10 mouse cellular contexts compared by ENCODE assay signal in the genomic region with DNA sequence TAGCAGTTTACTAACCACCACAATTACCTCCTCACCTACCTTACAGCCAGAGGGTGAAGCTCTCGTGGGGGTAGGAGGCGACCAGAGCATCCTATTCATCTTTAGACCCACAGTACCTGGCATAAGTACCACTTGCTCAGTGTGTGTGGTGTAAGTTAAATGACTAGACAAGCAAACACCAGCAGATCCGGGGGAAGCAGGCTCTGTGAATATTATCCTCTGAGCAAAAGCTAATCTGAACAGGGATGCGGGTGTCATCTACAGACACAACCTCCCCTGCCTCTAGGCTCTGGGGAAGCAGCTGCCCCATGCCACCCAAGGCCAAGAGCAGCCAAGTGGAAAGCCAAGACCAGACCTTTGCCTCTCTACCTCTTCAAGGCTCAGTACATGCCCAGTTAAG.
DNase-seq lines count a peak whose midpoint lies in the region; ATAC-seq lines count a peak whose summit lies in the region.
"Had no signal": no experiment of that assay in that cellular context is flagged by ENCODE, and none has a peak within 500 bp of the region (broad histone marks: within the 10 kb centered on the region; RNA-seq: fewer than 3 reads in every experiment).

No protein-coding gene starts in this region.

- DNase-seq in lung, adult 18-20 months: no peak
- peak; percentile 57 to 74 for DNase-seq in kidney, adult 8-10 months
- no peak for DNase-seq in embryo, embryonic 11 days
- no peak for DNase-seq in lung, postnatal 25 days (ENCODE audit: low spot score)
- DNase-seq: adrenal gland, postnatal 36 days; heart, postnatal 4 days had no signal

- peaks cover 32% of the 10 kb centered on the region for H3K4me1 ChIP-seq in lung, embryonic 15.5 days
- peaks cover 31% of the 10 kb centered on the region for H3K4me1 ChIP-seq in forebrain, embryonic 13.5 days
- H3K4me1 ChIP-seq in neural tube, embryonic 14.5 days (ENCODE audit: control insufficient read depth, insufficient read depth, low read length): 0 out of 2 replicates have a peak, but pooled peaks cover 2% of the 10 kb centered on the region

- no peak overlapping the region for H3K4me2 ChIP-seq in lung, embryonic 15.5 days
- H3K4me2 ChIP-seq in forebrain, embryonic 13.5 days: no peak overlapping the region
- H3K4me2 ChIP-seq in neural tube, embryonic 14.5 days (ENCODE audit: low read depth, low read length): no peak overlapping the region
- H3K4me2 ChIP-seq: embryonic facial prominence, embryonic 12.5 days had no signal

- H3K27me3 ChIP-seq in lung, embryonic 15.5 days: no peaks in the 10 kb centered on the region
- peaks cover 19% of the 10 kb centered on the region; the same call in 1 of the 2 replicates for H3K27me3 ChIP-seq in forebrain, embryonic 13.5 days
- no peaks in the 10 kb centered on the region for H3K27me3 ChIP-seq in neural tube, embryonic 14.5 days (ENCODE audit: control insufficient read depth, insufficient read depth, low read length)
- H3K27me3 ChIP-seq: embryonic facial prominence, embryonic 12.5 days had no signal

- 68% methylated on average over 4 of the region's 4 CpGs for WGBS in lung, embryonic 15.5 days
- WGBS in forebrain, embryonic 13.5 days: 84% methylated on average over 4 of the region's 4 CpGs
- 81% methylated on average over 4 of the region's 4 CpGs for WGBS in neural tube, embryonic 14.5 days

- no peak overlapping the region for H3K9ac ChIP-seq in lung, embryonic 15.5 days
- 0 out of 2 replicates have a peak overlapping the region, but pooled peaks have one; percentile 16 for H3K9ac ChIP-seq in forebrain, embryonic 13.5 days
- H3K9ac ChIP-seq in neural tube, embryonic 14.5 days (replicated peaks; ENCODE audit: low read depth, low read length): no peak overlapping the region
- H3K9ac ChIP-seq: embryonic facial prominence, embryonic 12.5 days had no signal

- peak overlapping the region; percentile 73; the same call in 1 of the 2 replicates for H3K27ac ChIP-seq in lung, embryonic 15.5 days
- peak overlapping the region; percentile 90 for H3K27ac ChIP-seq in forebrain, embryonic 13.5 days
- 0 out of 2 replicates have a peak overlapping the region, but pooled peaks have one; percentile 60 for H3K27ac ChIP-seq in neural tube, embryonic 14.5 days (ENCODE audit: low read depth, low read length)
- H3K27ac ChIP-seq: embryonic facial prominence, embryonic 12.5 days had no signal

- H3K36me3 ChIP-seq in lung, embryonic 15.5 days: no peaks in the 10 kb centered on the region
- H3K36me3 ChIP-seq in forebrain, embryonic 13.5 days (ENCODE audit: poor library complexity, severe bottlenecking): peaks cover 13% of the 10 kb centered on the region
- no peaks in the 10 kb centered on the region for H3K36me3 ChIP-seq in neural tube, embryonic 14.5 days (ENCODE audit: control insufficient read depth, insufficient read depth, low read length)
- H3K36me3 ChIP-seq: embryonic facial prominence, embryonic 12.5 days had no signal

- no peak overlapping the region for H3K4me3 ChIP-seq in lung, embryonic 15.5 days
- no peak overlapping the region for H3K4me3 ChIP-seq in forebrain, embryonic 13.5 days
- H3K4me3 ChIP-seq in neural tube, embryonic 14.5 days (ENCODE audit: low read depth, low read length): no peak overlapping the region
- H3K4me3 ChIP-seq: embryonic facial prominence, embryonic 12.5 days had no signal

- ATAC-seq in lung, embryonic 15.5 days (ENCODE audit: borderline replicate concordance, extremely low read depth, low FRiP score, low TSS enrichment): no peak
- ATAC-seq in forebrain, embryonic 13.5 days: peak; percentile 54
- no peak for ATAC-seq in neural tube, embryonic 14.5 days (ENCODE audit: low read depth)

- H3K9me3 ChIP-seq in lung, embryonic 15.5 days: no peaks in the 10 kb centered on the region
- 0 out of 2 replicates have a peak, but pooled peaks cover 3% of the 10 kb centered on the region for H3K9me3 ChIP-seq in forebrain, embryonic 13.5 days (replicated peaks)
- no peaks in the 10 kb centered on the region for H3K9me3 ChIP-seq in neural tube, embryonic 14.5 days (ENCODE audit: control insufficient read depth, low read length)
- H3K9me3 ChIP-seq: embryonic facial prominence, embryonic 12.5 days had no signal

Comparison
In these comparisons a context has a peak if more than half of its experiments do, and no peak if none do; other contexts are left out.
1. DNase-seq: peak in kidney, adult 8-10 months (2 of 2); none in lung, adult 18-20 months (0 of 2), embryo, embryonic 11 days (single experiment) and lung, postnatal 25 days (single experiment).
2. Peak in every context shown above with its lines, with median percentiles within 50 percentile points of each other: H3K27ac ChIP-seq.